Mouse (Mus musculus): Measurements from ENCODE around the gene Olfr352.

The Olfr352 gene

GRCm38 (mm10) chr2:36868160-36868559 lies at the start of gene Olfr352:
Gene Olfr352, plus strand, starts transcription at chr2:36868460.
- no peak for DNase-seq (ENCODE audit: low spot score)

GRCm38 (mm10) chr2:36846010-36846409 lies 22.2 kb upstream of the Olfr352 start, which contains the start of gene Olfr350:
Gene Olfr350, plus strand, starts transcription at chr2:36846310.
- no peak for DNase-seq (ENCODE audit: low spot score)

DNA sequence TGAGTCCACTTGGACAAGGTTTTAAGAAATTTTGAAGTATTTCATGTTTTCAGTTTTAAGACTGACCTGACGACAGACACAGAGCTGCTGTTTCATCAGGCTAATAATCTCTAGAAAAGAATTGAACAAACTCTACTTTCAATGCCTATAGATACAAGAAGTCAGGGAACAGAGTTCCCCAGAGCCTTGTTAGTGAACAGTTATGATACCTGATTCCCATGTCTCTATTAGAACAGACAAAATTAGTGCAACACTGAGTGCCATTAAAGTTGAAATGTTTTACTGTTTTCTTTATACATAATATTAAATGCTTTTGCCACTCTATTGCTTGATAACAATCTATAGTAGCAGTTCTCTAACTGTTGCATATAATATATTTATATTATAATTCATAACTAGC lies 5.7 kb upstream of the Olfr352 start, which contains the start of gene Olfr351:
Gene Olfr351, minus strand, starts transcription at position 101 of the 400 bp plus-strand sequence.
- DNase-seq (ENCODE audit: low spot score), result no peak

GRCm38 (mm10) chr2:36892836-36893235 lies 24.6 kb downstream of the Olfr352 start, which contains the start of gene Olfr353:
Gene Olfr353, minus strand, starts transcription at chr2:36892936.
- DNase-seq (ENCODE audit: low spot score), result no peak

DNA sequence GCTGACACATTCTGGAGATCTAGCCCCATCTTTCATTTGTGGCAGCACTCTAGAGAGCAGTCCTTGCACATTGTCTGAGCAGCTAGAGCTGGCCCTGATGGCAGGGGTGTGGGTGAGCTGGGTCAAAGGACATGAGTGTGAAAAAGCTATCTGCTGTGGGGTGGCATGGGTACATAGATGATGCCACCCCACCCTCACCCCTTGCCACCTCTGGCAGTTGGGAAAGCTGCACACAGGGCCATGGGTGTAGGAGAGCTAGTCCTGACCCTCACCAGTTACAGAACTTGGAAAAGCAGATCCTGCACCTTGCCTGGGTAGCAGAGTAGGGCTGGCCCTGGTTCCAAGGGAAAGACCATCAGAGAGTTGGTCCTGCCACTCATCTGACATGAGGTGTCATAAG lies 28.9 kb downstream of the Olfr352 start:
- no peak for DNase-seq (ENCODE audit: low spot score)

- no peak for DNase-seq (ENCODE audit: low spot score)
Measured at GRCm38 (mm10) chr2:36905380-36905779, 37.1 kb downstream of the Olfr352 start, which contains the start of gene Olfr354. Gene Olfr354, plus strand, starts transcription at chr2:36905680.
